Mouse (Mus musculus): ENCODE data around the gene Fryl. TPM values are rescaled to one million over a fixed set of nuclear protein-coding genes. Genes with fewer than 3 reads are reported as not detected.

Fryl gene
- total RNA-seq (2021), result 10 to 100 TPM; 45.9 to 50.9 TPM
- long read RNA-seq, experiment 1, partial matches to known transcripts, result 5 of 6 reads
- long read RNA-seq, experiment 1, other reads (novel, unspliced or antisense), result 1 of 6 reads
- long read RNA-seq, experiment 2, partial matches to known transcripts, result 2 of 5 reads
- long read RNA-seq, experiment 2, other reads (novel, unspliced or antisense), result 2 of 5 reads

- intact Hi-C loops (cut with DNase I), result loop anchor here (5.0 kb wide), 2 partner anchors 124 to 126 kb away; no protein-coding TSS in a partner anchor
- peak; percentile 95 to 96 for DNase-seq
Observed at GRCm38 (mm10) chr5:73256352-73257065, at the start of gene Fryl. Gene Fryl, minus strand, starts transcription at chr5:73256619.

GRCm38 (mm10) chr5:73304507-73304906 lies 48.1 kb upstream of the Fryl start:
- DNase-seq, result no peak

GRCm38 (mm10) chr5:73301601-73302307 lies 45.3 kb upstream of the Fryl start:
- intact Hi-C loops (cut with DNase I), result no loop called here
- DNase-seq, result no peak

More at GRCm38 (mm10) chr5:73304507-73304906, 48.1 kb upstream of the Fryl start:
- intact Hi-C loops (cut with DNase I), result no loop called here

- no peak for DNase-seq
- intact Hi-C loops (cut with DNase I), result no loop called here
Observed at GRCm38 (mm10) chr5:73295916-73296315, 39.5 kb upstream of the Fryl start.

GRCm38 (mm10) chr5:73295016-73295415 lies 38.6 kb upstream of the Fryl start:
- no peak for DNase-seq

GRCm38 (mm10) chr5:73293458-73293827 lies 37.0 kb upstream of the Fryl start:
- intact Hi-C loops (cut with DNase I), result loop anchor here (2.0 to 5.0 kb wide), 3 partner anchors 39 to 161 kb away; no protein-coding TSS in a partner anchor
- no peak for DNase-seq

More at GRCm38 (mm10) chr5:73295016-73295415, 38.6 kb upstream of the Fryl start:
- intact Hi-C loops (cut with DNase I), result no loop called here

- intact Hi-C loops (cut with DNase I), result loop anchor here (2.0 to 5.0 kb wide), 3 partner anchors 38 to 160 kb away; no protein-coding TSS in a partner anchor
- peak; percentile 92 to 96 for DNase-seq
Observed at GRCm38 (mm10) chr5:73292502-73293457, 36.4 kb upstream of the Fryl start, which contains the start of gene Ociad1. Gene Ociad1, plus strand, starts transcription at chr5:73292784.

GRCm38 (mm10) chr5:73289900-73290299 lies 33.5 kb upstream of the Fryl start:
- DNase-seq, result no peak
- intact Hi-C loops (cut with DNase I), result loop anchor here (5.0 kb wide), 1 partner anchor 158 kb away; no protein-coding TSS in a partner anchor

GRCm38 (mm10) chr5:73286603-73287002 lies 30.2 kb upstream of the Fryl start:
- intact Hi-C loops (cut with DNase I), result no loop called here
- DNase-seq, result no peak

- no peak for DNase-seq
- intact Hi-C loops (cut with DNase I), result no loop called here
Observed at GRCm38 (mm10) chr5:73285470-73285978, 29.1 kb upstream of the Fryl start.

GRCm38 (mm10) chr5:73284046-73284445 lies 27.6 kb upstream of the Fryl start:
- intact Hi-C loops (cut with DNase I), result no loop called here
- no peak for DNase-seq

- intact Hi-C loops (cut with DNase I), result no loop called here
- DNase-seq, result no peak
Observed at GRCm38 (mm10) chr5:73280567-73280850, 24.1 kb upstream of the Fryl start.

GRCm38 (mm10) chr5:73279732-73280566 lies 23.5 kb upstream of the Fryl start:
- DNase-seq, result no peak
- intact Hi-C loops (cut with DNase I), result no loop called here

- DNase-seq, result no peak
- intact Hi-C loops (cut with DNase I), result no loop called here
Observed at GRCm38 (mm10) chr5:73279190-73279589, 22.8 kb upstream of the Fryl start.

- no peak for DNase-seq
- intact Hi-C loops (cut with DNase I), result loop anchor here (5.0 kb wide), 1 partner anchor 143 kb away; no protein-coding TSS in a partner anchor
Observed at GRCm38 (mm10) chr5:73274941-73275340, 18.5 kb upstream of the Fryl start.

GRCm38 (mm10) chr5:73273171-73273570 lies 16.8 kb upstream of the Fryl start:
- DNase-seq, result no peak
- intact Hi-C loops (cut with DNase I), result loop anchor here (5.0 kb wide), 1 partner anchor 141 kb away; no protein-coding TSS in a partner anchor

GRCm38 (mm10) chr5:73270612-73271011 lies 14.2 kb upstream of the Fryl start:
- DNase-seq, result no peak
- intact Hi-C loops (cut with DNase I), result loop anchor here (5.0 kb wide), 1 partner anchor 138 kb away; no protein-coding TSS in a partner anchor

GRCm38 (mm10) chr5:73268636-73269213 lies 12.3 kb upstream of the Fryl start:
- no peak for DNase-seq
- intact Hi-C loops (cut with DNase I), result no loop called here

GRCm38 (mm10) chr5:73265460-73265859 lies 9.0 kb upstream of the Fryl start:
- no peak for DNase-seq
- intact Hi-C loops (cut with DNase I), result no loop called here

Data from heart, postnatal 14 days (tissue).